8 mouse cellular contexts compared by ENCODE assay signal in the genomic region with DNA sequence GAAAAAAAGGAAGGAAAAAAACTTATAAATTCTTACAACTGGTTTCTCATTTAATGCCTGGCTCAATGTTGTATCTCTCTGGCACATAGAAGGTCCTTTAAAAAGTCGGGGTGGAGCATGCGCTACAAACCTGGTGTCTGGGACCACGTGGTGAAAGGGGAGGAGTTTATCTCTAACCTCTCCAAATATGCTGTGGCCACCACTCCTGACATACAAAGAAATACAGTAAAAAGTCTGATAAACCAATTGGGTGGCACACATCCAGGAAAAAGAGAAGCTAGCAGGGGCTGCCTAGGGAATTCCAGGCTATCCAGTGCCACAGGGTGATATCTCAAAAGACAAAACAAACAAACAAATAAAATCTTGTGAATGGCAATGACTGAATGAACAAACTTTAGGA. TPM values are rescaled to one million over a fixed set of nuclear protein-coding genes. Genes with fewer than 3 reads are reported as not detected.
A peak's percentile ranks its signal among the peaks of the same experiment; 100 is the strongest.
DNase-seq lines count a peak whose midpoint lies in the region; ATAC-seq and TF ChIP-seq lines count a peak whose summit lies in the region.

No protein-coding gene starts in this region.

- peak overlapping the region; percentile 46 for H3K4me2 ChIP-seq in kidney, embryonic 15.5 days
- peak overlapping the region; percentile 28 for H3K4me2 ChIP-seq in hindbrain, embryonic 12.5 days (replicated peaks)
- peak overlapping the region; percentile 48 for H3K4me2 ChIP-seq in liver, postnatal 0 days (ENCODE audit: low read depth, low read length)

- H3K27me3 ChIP-seq in kidney, embryonic 15.5 days, result no peaks in the 10 kb centered on the region
- no peaks in the 10 kb centered on the region for H3K27me3 ChIP-seq in hindbrain, embryonic 12.5 days
- H3K27me3 ChIP-seq in liver, postnatal 0 days (ENCODE audit: insufficient read depth, low read length), result no peaks in the 10 kb centered on the region

- peak overlapping the region; percentile 21; the same call in 1 of the 2 replicates for H3K9ac ChIP-seq in kidney, embryonic 15.5 days
- no peak overlapping the region for H3K9ac ChIP-seq in hindbrain, embryonic 12.5 days
- no peak overlapping the region for H3K9ac ChIP-seq in liver, postnatal 0 days (replicated peaks)

- H3K9me3 ChIP-seq in kidney, embryonic 15.5 days (replicated peaks), result no peaks in the 10 kb centered on the region
- H3K9me3 ChIP-seq in hindbrain, embryonic 12.5 days (replicated peaks), result no peaks in the 10 kb centered on the region
- H3K9me3 ChIP-seq in liver, postnatal 0 days (ENCODE audit: low read length), result no peaks in the 10 kb centered on the region

- H3K4me3 ChIP-seq in kidney, embryonic 15.5 days (replicated peaks), result peak overlapping the region; percentile 10; the same call in 1 of the 2 replicates
- H3K4me3 ChIP-seq in brown adipose tissue, adult 24 weeks (ENCODE audit: insufficient read depth, low read depth, low read length), result no peak overlapping the region
- H3K4me3 ChIP-seq in hindbrain, embryonic 12.5 days, result no peak overlapping the region
- H3K4me3 ChIP-seq in liver, postnatal 0 days (ENCODE audit: low read depth, low read length), result no peak overlapping the region

- no peak for ATAC-seq in kidney, embryonic 15.5 days (replicated peaks; ENCODE audit: low FRiP score)
- ATAC-seq in hindbrain, embryonic 12.5 days (ENCODE audit: low FRiP score), result no peak
- 0 out of 2 replicates have a peak, but pooled peaks have one; percentile 40 for ATAC-seq in liver, postnatal 0 days

- TF ChIP-seq CTCF in liver, postnatal 0 days (IDR thresholded peaks at IDR 0.05; ENCODE audit: low read depth), result no peak

- no peak for TF ChIP-seq EP300 in liver, postnatal 0 days (IDR thresholded peaks at IDR 0.05; ENCODE audit: low read depth)

- H3K36me3 ChIP-seq in kidney, embryonic 15.5 days, result no peaks in the 10 kb centered on the region
- H3K36me3 ChIP-seq in hindbrain, embryonic 12.5 days, result no peaks in the 10 kb centered on the region
- no peaks in the 10 kb centered on the region for H3K36me3 ChIP-seq in liver, postnatal 0 days (replicated peaks; ENCODE audit: insufficient read depth, low read length)

- H3K27ac ChIP-seq in kidney, embryonic 15.5 days, result peak overlapping the region; percentile 93
- 0 out of 2 replicates have a peak overlapping the region, but pooled peaks have one; percentile 30 for H3K27ac ChIP-seq in brown adipose tissue, adult 24 weeks (replicated peaks; ENCODE audit: low read depth, low read length)
- H3K27ac ChIP-seq in hindbrain, embryonic 12.5 days, result no peak overlapping the region
- H3K27ac ChIP-seq in liver, postnatal 0 days (ENCODE audit: low read depth), result peak overlapping the region; percentile 60; the same call in 1 of the 2 replicates

- H3K4me1 ChIP-seq in kidney, embryonic 15.5 days, result peaks cover 55% of the 10 kb centered on the region
- H3K4me1 ChIP-seq in brown adipose tissue, adult 24 weeks (ENCODE audit: control insufficient read depth, insufficient read depth, insufficient read length, low read length), result peaks cover 2% of the 10 kb centered on the region; the same call in 1 of the 2 replicates
- peaks cover 31% of the 10 kb centered on the region for H3K4me1 ChIP-seq in hindbrain, embryonic 12.5 days
- peaks cover 32% of the 10 kb centered on the region for H3K4me1 ChIP-seq in liver, postnatal 0 days (ENCODE audit: insufficient read depth)

- DNase-seq in kidney, adult 9 months, result no peak
- DNase-seq in liver, postnatal 0 days, result no peak
- no peak for DNase-seq in right cerebral cortex, postnatal 4 days
- DNase-seq in cerebellum, adult 9-11 months, result no peak
- no peak for DNase-seq in ovary, postnatal 10 days (ENCODE audit: low spot score)

- WGBS in kidney, embryonic 15.5 days, result 21% methylated on average over 3 of the region's 3 CpGs
- 23% methylated on average over 3 of the region's 3 CpGs for WGBS in hindbrain, embryonic 12.5 days
- WGBS in liver, postnatal 0 days (ENCODE audit: insufficient replicate concordance), result 16% methylated on average over 3 of the region's 3 CpGs

RNA-seq across cellular contexts. Expression of a gene that starts 1.1 kb away (rescaled TPM):
- 67.1 and 68.3 TPM in 2 replicates for polyA plus RNA-seq in kidney, embryonic 15.5 days (2015; fragmentation: Nextera tagmentation; extraction: Ambion mirVana)
- 6.7 and 17.9 TPM in 2 replicates for polyA plus RNA-seq in brown adipose tissue, adult 24 weeks (2012; ENCODE audit: insufficient read depth, insufficient read length, missing spikeins)
- 71.8 and 72.1 TPM in 2 replicates for polyA plus RNA-seq in hindbrain, embryonic 12.5 days (2016; fragmentation: Nextera tagmentation; extraction: Ambion mirVana)
- 16.9 and 21.9 TPM in 2 replicates for polyA plus RNA-seq in liver, postnatal 0 days (2015; fragmentation: Nextera tagmentation; extraction: Ambion mirVana)
